In the genomic region with DNA sequence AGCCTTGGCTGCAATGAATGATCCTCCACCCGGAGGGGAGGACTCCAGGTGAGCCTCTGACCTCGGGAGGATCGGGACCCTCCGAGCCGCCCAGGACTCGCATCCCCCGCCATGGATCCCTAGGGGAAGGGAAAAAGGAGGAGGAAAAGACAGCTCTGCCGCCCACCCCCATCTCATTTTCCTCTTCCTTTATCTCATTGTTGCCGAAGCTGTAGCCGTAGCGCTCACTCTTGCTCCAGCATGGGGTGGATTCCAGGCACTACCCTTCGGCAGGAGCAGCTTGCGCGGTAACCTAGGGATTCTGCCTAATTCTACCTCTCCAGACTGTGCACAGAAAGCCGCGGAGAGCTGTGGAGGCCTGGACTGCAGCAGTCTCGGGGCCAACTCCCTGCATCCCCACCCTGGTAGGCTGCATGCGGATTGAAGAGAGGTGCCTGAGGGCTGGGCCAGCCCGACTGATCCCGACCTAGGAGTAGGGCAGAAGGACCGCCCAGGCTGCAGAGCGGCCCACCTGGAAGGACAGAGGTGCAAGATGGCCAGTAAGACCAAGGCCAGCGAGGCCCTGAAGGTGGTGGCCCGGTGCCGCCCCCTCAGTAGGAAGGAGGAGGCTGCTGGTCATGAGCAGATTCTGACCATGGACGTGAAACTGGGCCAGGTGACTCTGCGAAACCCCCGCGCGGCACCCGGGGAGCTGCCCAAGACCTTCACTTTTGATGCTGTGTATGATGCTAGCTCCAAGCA, we compare ENCODE assay signal across 8 mouse cellular contexts. TPM values are rescaled to one million over a fixed set of nuclear protein-coding genes. Genes with fewer than 3 reads are reported as not detected.
DNase-seq lines count a peak whose midpoint lies in the region; ATAC-seq lines count a peak whose summit lies in the region.

No protein-coding gene starts in this region.

- DNase-seq in embryo, embryonic 10 days (ENCODE audit: low spot score) = peak; percentile 16
- no peak for DNase-seq in embryo, embryonic 10.5 days (ENCODE audit: low spot score)
- peak; percentile 52 to 65 for DNase-seq in right cerebral cortex, postnatal 10 days (ENCODE audit: low spot score in 2 of 2)
- DNase-seq in right cerebral cortex, postnatal 25 days = no peak
- peak; percentile 16 for DNase-seq in embryonic facial prominence, embryonic 14.5 days (ENCODE audit: low spot score)
- no peak for DNase-seq in adipocyte (ENCODE audit: low spot score)

- peak overlapping the region; percentile 95 for H3K4me2 ChIP-seq in embryonic facial prominence, embryonic 14.5 days (ENCODE audit: low read depth, low read length)
- H3K4me2 ChIP-seq in hindbrain, embryonic 16.5 days (ENCODE audit: low read length) = peak overlapping the region; percentile 88

- peak overlapping the region; percentile 88 for H3K27ac ChIP-seq in embryonic facial prominence, embryonic 14.5 days (replicated peaks; ENCODE audit: low read depth, low read length)
- H3K27ac ChIP-seq in hindbrain, embryonic 16.5 days (ENCODE audit: low read depth, low read length) = peak overlapping the region; percentile 97

- H3K27me3 ChIP-seq in embryonic facial prominence, embryonic 14.5 days (replicated peaks; ENCODE audit: control insufficient read depth, insufficient read depth, low read length) = no peaks in the 10 kb centered on the region
- H3K27me3 ChIP-seq in hindbrain, embryonic 16.5 days (replicated peaks; ENCODE audit: control insufficient read depth, insufficient read depth, low read length) = no peaks in the 10 kb centered on the region

- H3K9me3 ChIP-seq in embryonic facial prominence, embryonic 14.5 days (ENCODE audit: control insufficient read depth, low read length) = peaks cover 9% of the 10 kb centered on the region; the same call in 1 of the 2 replicates
- H3K9me3 ChIP-seq in hindbrain, embryonic 16.5 days (ENCODE audit: control insufficient read depth, low read length) = no peaks in the 10 kb centered on the region; the same call in 1 of the 2 replicates

- peak overlapping the region; percentile 87 for H3K9ac ChIP-seq in embryonic facial prominence, embryonic 14.5 days (ENCODE audit: low read depth, low read length)
- H3K9ac ChIP-seq in hindbrain, embryonic 16.5 days (ENCODE audit: low read depth, low read length) = peak overlapping the region; percentile 96

- H3K4me3 ChIP-seq in embryonic facial prominence, embryonic 14.5 days (ENCODE audit: low read depth, low read length) = peak overlapping the region; percentile 81
- peak overlapping the region; percentile 88 for H3K4me3 ChIP-seq in hindbrain, embryonic 16.5 days (ENCODE audit: low read length)

- 3% methylated on average over 21 of the region's 31 CpGs for WGBS in embryonic facial prominence, embryonic 14.5 days
- 1% methylated on average over 29 of the region's 31 CpGs for WGBS in hindbrain, embryonic 16.5 days

- peaks cover 14% of the 10 kb centered on the region; the same call in 1 of the 2 replicates for H3K36me3 ChIP-seq in embryonic facial prominence, embryonic 14.5 days (ENCODE audit: control insufficient read depth, insufficient read depth, low read length)
- peaks cover 13% of the 10 kb centered on the region for H3K36me3 ChIP-seq in hindbrain, embryonic 16.5 days (ENCODE audit: control insufficient read depth, insufficient read depth, low read length)

- ATAC-seq in embryonic facial prominence, embryonic 14.5 days (ENCODE audit: low read depth) = peak; percentile 50
- ATAC-seq in hindbrain, embryonic 16.5 days = peak; percentile 44
- ATAC-seq in megakaryocyte progenitor cell, adult 5-6 weeks (replicated peaks; ENCODE audit: poor library complexity) = peak; percentile 33

- H3K4me1 ChIP-seq in embryonic facial prominence, embryonic 14.5 days (ENCODE audit: control insufficient read depth, insufficient read depth, low read length) = peaks cover 24% of the 10 kb centered on the region
- peaks cover 43% of the 10 kb centered on the region for H3K4me1 ChIP-seq in hindbrain, embryonic 16.5 days (ENCODE audit: control insufficient read depth, insufficient read depth, low read depth, low read length)

RNA-seq across cellular contexts. Expression of a gene that starts 0.7 kb away (rescaled TPM):
- 11.1 and 13.4 TPM in 2 replicates for polyA plus RNA-seq in embryonic facial prominence, embryonic 14.5 days (2014; fragmentation: Nextera tagmentation; extraction: Ambion mirVana)
- polyA plus RNA-seq in hindbrain, embryonic 16.5 days (2015; fragmentation: Nextera tagmentation; extraction: Ambion mirVana) = 75.9 and 91.8 TPM in 2 replicates
- total RNA-seq in megakaryocyte progenitor cell, adult 5-6 weeks (2015) = 2.0 and 2.2 TPM in 2 replicates
- total RNA-seq in megakaryocyte progenitor cell, adult 5-6 weeks (2017) = 1.4 and 1.6 TPM in 2 replicates

RNA-seq across cellular contexts. Expression of a gene that starts 55.9 kb away (rescaled TPM):
- polyA plus RNA-seq in embryonic facial prominence, embryonic 14.5 days (2014; fragmentation: Nextera tagmentation; extraction: Ambion mirVana) = 98.7 and 98.8 TPM in 2 replicates
- 139 and 145 TPM in 2 replicates for polyA plus RNA-seq in hindbrain, embryonic 16.5 days (2015; fragmentation: Nextera tagmentation; extraction: Ambion mirVana)
- 93.9 and 100 TPM in 2 replicates for total RNA-seq in megakaryocyte progenitor cell, adult 5-6 weeks (2015)
- 89.1 and 113 TPM in 2 replicates for total RNA-seq in megakaryocyte progenitor cell, adult 5-6 weeks (2017)

Comparison
In these comparisons a context has a peak if more than half of its experiments do, and no peak if none do; other contexts are left out.
1. DNase-seq: peak in embryo, embryonic 10 days (single experiment), right cerebral cortex, postnatal 10 days (2 of 2) and embryonic facial prominence, embryonic 14.5 days (single experiment); none in embryo, embryonic 10.5 days (single experiment), right cerebral cortex, postnatal 25 days (single experiment) and adipocyte (single experiment).
2. Peak in every context shown above with its lines, with median percentiles within 50 percentile points of each other: ATAC-seq.